Mouse (Mus musculus) hindbrain, embryonic 13.5 days (tissue): Measurements from ENCODE around the gene Gm20532. TPM values are rescaled to one million over a fixed set of nuclear protein-coding genes. Genes with fewer than 3 reads are reported as not detected.

Experiments used
- ATAC-seq: fragments of 200-750 bp; cut with Nextera tagmentation; 2 replicates; pipeline ENCODE4 v1.8.0; 2017; ENCODE audit warnings: moderate TSS enrichment; ENCODE audit not compliant: low FRiP score
- H3K27ac ChIP-seq: fragments of 300-500 bp; sonication (generic); 2 replicates; pipeline ENCODE4 v1.5.1; 2015; ENCODE audit warnings: inconsistent platforms, mild to moderate bottlenecking, moderate library complexity
- H3K27me3 ChIP-seq: fragments of 300-500 bp; sonication (generic); 2 replicates; pipeline ENCODE4 v1.6.1; 2015; ENCODE audit warnings: mild to moderate bottlenecking, inconsistent platforms
- H3K36me3 ChIP-seq: fragments of 300-500 bp; sonication (generic); 2 replicates; pipeline ENCODE4 v1.6.1; 2015; ENCODE audit warnings: mild to moderate bottlenecking, inconsistent platforms
- H3K4me1 ChIP-seq: fragments of 300-500 bp; sonication (generic); replicated peaks from 2 replicates; pipeline ENCODE4 v1.6.1; 2015; ENCODE audit warnings: inconsistent platforms
- H3K4me2 ChIP-seq: fragments of 300-500 bp; sonication (generic); 2 replicates; pipeline ENCODE4 v1.6.1; 2015; ENCODE audit warnings: inconsistent platforms, mild to moderate bottlenecking, moderate library complexity
- H3K4me3 ChIP-seq: fragments of 300-500 bp; sonication (generic); 2 replicates; pipeline ENCODE4 v1.5.1; 2015; ENCODE audit warnings: mild to moderate bottlenecking, inconsistent platforms
- H3K9ac ChIP-seq: fragments of 300-500 bp; sonication (generic); 2 replicates; pipeline ENCODE4 v1.6.1; 2015; ENCODE audit warnings: mild to moderate bottlenecking, inconsistent platforms
- H3K9me3 ChIP-seq: fragments of 300-500 bp; sonication (generic); 2 replicates; pipeline ENCODE4 v1.6.1; 2016; ENCODE audit warnings: inconsistent platforms
- WGBS: fragments of 180-500 bp; shearing (Covaris S2); methylation state at CpG from one replicate; pipeline ENCODE4 v1.1.7; 2015; 5-methylcytosine and 5-hydroxymethylcytosine counted together
- polyA plus RNA-seq: library from polyadenylated mRNA; unstranded; fragments of >200 nt; fragmentation: Nextera tagmentation; extraction: Ambion mirVana; gene quantifications from 2 replicates; pipeline ENCODE4 v1.2.1, GENCODE M21; 2015

Gm20532 gene
- polyA plus RNA-seq, 1 experiment from 2014 or later: not detected

DNA sequence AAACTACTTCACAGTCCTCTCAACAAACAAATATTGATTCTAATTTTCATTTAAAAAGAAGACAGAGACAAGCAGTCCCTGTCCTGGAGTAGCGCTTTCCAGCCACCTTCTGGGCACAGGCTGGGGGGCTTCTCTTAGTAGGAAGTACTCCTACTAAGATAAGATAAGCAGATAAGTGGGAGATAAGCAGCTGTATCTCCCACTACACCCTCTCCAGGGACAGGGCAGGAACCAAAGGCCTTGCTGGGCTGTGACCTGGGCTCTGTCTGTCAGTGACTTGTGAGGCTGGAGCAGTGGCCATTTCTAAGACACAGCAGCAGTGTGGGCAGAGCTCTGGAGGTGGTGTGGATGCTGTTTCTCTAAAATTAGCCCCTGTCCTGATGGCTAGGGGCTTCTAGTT, 11.1 kb upstream of the Gm20532 start:
- no peak overlapping the region for H3K4me2 ChIP-seq
- H3K27ac ChIP-seq: no peak overlapping the region
- 79% methylated on average over 1 of the region's 1 CpGs for WGBS
- H3K9ac ChIP-seq: no peak overlapping the region
- H3K9me3 ChIP-seq: no peaks in the 10 kb centered on the region
- no peaks in the 10 kb centered on the region for H3K36me3 ChIP-seq
- no peak overlapping the region for H3K4me3 ChIP-seq
- peaks cover 35% of the 10 kb centered on the region for H3K4me1 ChIP-seq
- no peak for ATAC-seq
- no peaks in the 10 kb centered on the region for H3K27me3 ChIP-seq

DNA sequence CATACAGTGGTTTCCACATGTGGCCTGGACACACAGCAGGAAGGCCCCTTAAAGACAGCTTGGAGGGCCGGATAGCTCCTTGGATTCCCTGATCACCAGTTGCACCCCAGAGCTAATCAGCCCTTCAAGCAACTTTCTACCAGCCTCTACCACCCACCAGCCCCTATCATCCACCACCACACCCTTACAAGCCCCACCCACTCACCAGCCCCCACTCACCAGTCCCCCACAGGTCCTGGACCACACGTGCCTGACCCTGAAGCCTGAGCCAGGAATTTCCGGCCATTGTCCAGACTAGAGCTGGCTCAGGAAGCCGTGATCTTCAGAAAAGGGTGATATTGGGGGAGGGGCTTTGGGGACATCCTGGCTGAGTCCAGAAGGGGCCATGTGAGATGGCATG, 10.6 kb upstream of the Gm20532 start:
- Histone ChIP-seq H3K27ac (no peak overlapping the region), H3K9me3 (no peaks in the 10 kb centered on the region), H3K27me3 (no peaks in the 10 kb centered on the region), H3K4me2 (no peak overlapping the region), H3K4me1 (peaks cover 35% of the 10 kb centered on the region), H3K4me3 (no peak overlapping the region), H3K36me3 (no peaks in the 10 kb centered on the region), H3K9ac (no peak overlapping the region)
- no peak for ATAC-seq
- 47% methylated on average over 4 of the region's 4 CpGs for WGBS

DNA sequence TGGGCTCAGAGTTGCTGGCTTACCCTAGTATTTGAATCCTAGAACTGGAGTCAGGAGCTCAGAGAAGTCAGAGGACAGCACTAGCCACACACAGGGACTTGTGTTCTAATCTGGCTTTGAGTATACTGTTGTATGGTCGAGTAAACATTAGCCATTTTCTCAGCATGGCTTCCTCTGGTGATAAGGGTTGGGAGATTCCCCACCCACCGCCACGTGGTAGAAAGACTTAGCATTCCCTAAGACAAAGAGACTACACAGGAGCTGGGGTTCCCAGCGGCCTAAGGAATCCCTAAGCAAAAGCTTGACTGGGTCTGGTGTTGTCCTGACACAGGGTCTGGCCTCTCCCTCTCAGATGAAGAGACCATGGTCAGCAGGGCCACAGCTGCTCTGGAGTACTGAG, 10.0 kb upstream of the Gm20532 start:
- Histone ChIP-seq H3K27me3 (no peaks in the 10 kb centered on the region), H3K36me3 (no peaks in the 10 kb centered on the region), H3K4me3 (no peak overlapping the region), H3K9me3 (no peaks in the 10 kb centered on the region), H3K9ac (no peak overlapping the region), H3K27ac (no peak overlapping the region), H3K4me1 (peaks cover 35% of the 10 kb centered on the region), H3K4me2 (no peak overlapping the region)
- ATAC-seq: no peak
- whole genome bisulfite sequencing: 38% methylated on average over 4 of the region's 4 CpGs

DNA sequence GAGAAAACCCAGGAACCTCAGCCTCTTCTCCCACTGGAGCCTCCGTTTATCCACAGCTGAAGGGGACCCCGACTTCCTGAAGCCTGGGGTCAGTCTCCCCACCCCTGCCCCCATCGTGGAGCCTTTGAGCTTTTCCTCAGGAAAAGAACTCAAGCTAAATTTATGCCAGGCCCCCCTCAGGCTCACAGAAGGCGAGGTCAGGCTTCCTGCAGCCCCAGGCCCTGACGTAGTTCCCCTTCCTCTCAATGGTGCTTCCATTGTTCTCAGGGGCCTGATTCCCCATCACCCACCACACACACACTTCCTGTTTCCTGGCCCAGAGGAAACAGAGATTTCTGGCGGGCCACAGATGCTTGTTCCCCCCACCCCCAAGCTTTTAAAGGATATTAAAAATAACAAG, 8.1 kb upstream of the Gm20532 start:
- H3K36me3 ChIP-seq: no peaks in the 10 kb centered on the region

DNA sequence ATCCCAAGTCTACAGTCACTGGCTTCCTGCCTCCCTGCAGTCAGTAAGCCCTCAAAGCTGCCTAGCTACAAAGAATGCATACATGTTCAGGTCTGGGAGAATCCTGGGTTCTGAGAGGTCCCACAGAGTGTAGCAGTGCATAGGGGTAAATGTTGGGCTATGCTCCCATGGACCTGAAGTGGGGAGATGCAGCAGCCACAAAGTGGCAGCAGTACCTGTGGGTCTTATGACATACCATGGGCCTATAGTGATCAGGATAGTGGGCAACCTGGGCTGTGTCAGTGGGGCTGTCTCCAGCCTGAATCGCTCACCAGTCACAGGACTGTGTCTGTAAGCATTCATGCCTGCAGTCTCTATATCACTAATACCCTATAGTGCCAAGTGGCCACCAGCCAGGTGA, 6.7 kb upstream of the Gm20532 start, which contains the start of gene Egfl7:
Egfl7 (plus strand) TSS at position 301 of the 400 bp plus-strand sequence.
- H3K4me2 ChIP-seq: no peak within 1 kb of the TSS
- H3K36me3 ChIP-seq: no peaks in the 10 kb centered on the region
- H3K27me3 ChIP-seq: no peaks in the 10 kb centered on the region
- H3K9ac ChIP-seq: no peak within 1 kb of the TSS
- no peak within 1 kb of the TSS for H3K4me3 ChIP-seq
- WGBS: 100% methylated on average over 1 of the region's 1 CpGs
- no peaks in the 10 kb centered on the region for H3K9me3 ChIP-seq
- H3K4me1 ChIP-seq: peaks cover 22% of the 10 kb centered on the region
- H3K27ac ChIP-seq: peak within 1 kb of the TSS; percentile 30; the same call in 1 of the 2 replicates
- no peak for ATAC-seq

More for the DNA sequence above, 8.1 kb upstream of the Gm20532 start:
- peak overlapping the region; percentile 74 for H3K27ac ChIP-seq
- no peak for ATAC-seq
- H3K9ac ChIP-seq: peak overlapping the region; percentile 8; the same call in 1 of the 2 replicates
- H3K4me2 ChIP-seq: no peak overlapping the region
- H3K9me3 ChIP-seq: no peaks in the 10 kb centered on the region
- 50% methylated on average over 6 of the region's 6 CpGs for WGBS
- H3K4me1 ChIP-seq: peaks cover 35% of the 10 kb centered on the region
- H3K27me3 ChIP-seq: no peaks in the 10 kb centered on the region
- no peak overlapping the region for H3K4me3 ChIP-seq

DNA sequence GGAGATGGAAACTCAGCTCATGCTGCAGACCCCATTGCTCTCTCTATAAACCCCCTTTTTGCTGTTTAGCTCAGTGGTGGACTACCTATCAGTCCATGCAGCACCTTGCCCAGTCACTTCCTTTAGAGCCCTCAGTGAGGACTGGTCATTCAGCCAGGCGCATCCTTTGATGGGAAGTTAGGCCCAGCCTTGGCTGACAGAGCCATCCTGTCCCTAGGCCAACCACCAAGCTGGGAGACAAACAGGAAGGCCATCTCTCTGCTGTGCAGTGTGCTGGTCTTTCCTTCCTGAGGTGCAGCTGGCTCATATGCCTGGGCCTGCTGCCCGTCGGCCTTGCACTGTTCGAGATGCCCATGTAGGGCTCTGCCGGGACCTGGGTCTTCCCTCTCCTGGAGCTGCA, 5.7 kb upstream of the Gm20532 start:
- 95% methylated on average over 5 of the region's 5 CpGs for WGBS

DNA sequence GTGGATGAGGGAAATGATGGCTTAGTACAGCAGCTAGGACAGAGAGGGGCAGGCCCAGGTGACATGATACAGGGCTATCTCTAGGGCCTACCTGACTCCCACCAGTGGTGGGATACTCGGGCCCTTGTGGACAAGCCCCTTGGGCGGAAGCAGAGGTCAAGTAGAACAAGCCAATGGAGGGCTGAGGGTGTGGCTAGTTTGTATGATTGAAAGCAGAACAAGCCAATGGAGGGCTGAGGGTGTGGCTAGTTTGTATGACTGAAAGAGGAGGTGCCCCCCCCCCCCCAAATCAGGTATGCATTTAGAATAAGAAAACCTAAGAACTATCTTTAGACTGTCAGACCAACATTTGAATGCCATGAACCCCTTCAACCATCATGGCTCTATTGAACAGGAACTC, 4.2 kb upstream of the Gm20532 start:
- no peak overlapping the region for H3K9ac ChIP-seq
- WGBS: 62% methylated on average over 2 of the region's 2 CpGs
- H3K4me2 ChIP-seq: no peak overlapping the region
- H3K36me3 ChIP-seq: no peaks in the 10 kb centered on the region
- no peaks in the 10 kb centered on the region for H3K9me3 ChIP-seq
- ATAC-seq: no peak
- H3K27ac ChIP-seq: no peak overlapping the region
- no peak overlapping the region for H3K4me3 ChIP-seq
- no peaks in the 10 kb centered on the region for H3K27me3 ChIP-seq
- peaks cover 26% of the 10 kb centered on the region for H3K4me1 ChIP-seq

More for the DNA sequence above, 5.7 kb upstream of the Gm20532 start:
- H3K36me3 ChIP-seq: no peaks in the 10 kb centered on the region
- H3K4me3 ChIP-seq: no peak overlapping the region
- H3K4me2 ChIP-seq: no peak overlapping the region
- peaks cover 19% of the 10 kb centered on the region for H3K4me1 ChIP-seq
- H3K9me3 ChIP-seq: no peaks in the 10 kb centered on the region
- H3K27ac ChIP-seq: no peak overlapping the region
- no peaks in the 10 kb centered on the region for H3K27me3 ChIP-seq
- no peak overlapping the region for H3K9ac ChIP-seq
- ATAC-seq: no peak

DNA sequence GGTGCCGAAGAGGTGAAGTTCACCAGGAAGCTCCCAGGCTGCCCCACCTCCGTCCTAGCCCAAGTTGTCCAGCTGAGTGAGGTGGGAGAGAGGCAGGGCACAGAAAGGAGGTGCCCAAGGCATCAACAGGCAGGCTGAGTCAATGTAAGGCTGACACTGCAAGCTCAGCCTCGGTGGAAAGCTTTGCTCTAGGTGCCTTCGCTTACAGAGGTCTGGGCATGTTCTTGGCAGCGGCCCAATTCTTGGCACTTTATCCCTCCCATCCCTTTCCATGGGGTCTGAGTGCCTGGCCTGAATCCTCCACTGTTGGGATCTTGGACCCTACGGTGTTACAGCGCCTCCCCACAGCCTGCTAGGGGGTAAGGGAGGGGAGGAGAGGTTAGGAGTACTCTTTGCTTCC, 3.7 kb upstream of the Gm20532 start:
- Histone ChIP-seq H3K27me3 (no peaks in the 10 kb centered on the region), H3K36me3 (no peaks in the 10 kb centered on the region), H3K9ac (no peak overlapping the region), H3K9me3 (no peaks in the 10 kb centered on the region), H3K4me1 (peaks cover 25% of the 10 kb centered on the region), H3K27ac (peak overlapping the region; percentile 20; the same call in 1 of the 2 replicates), H3K4me3 (no peak overlapping the region), H3K4me2 (peak overlapping the region; percentile 1; the same call in 1 of the 2 replicates)
- no peak for ATAC-seq
- WGBS: 73% methylated on average over 7 of the region's 7 CpGs

DNA sequence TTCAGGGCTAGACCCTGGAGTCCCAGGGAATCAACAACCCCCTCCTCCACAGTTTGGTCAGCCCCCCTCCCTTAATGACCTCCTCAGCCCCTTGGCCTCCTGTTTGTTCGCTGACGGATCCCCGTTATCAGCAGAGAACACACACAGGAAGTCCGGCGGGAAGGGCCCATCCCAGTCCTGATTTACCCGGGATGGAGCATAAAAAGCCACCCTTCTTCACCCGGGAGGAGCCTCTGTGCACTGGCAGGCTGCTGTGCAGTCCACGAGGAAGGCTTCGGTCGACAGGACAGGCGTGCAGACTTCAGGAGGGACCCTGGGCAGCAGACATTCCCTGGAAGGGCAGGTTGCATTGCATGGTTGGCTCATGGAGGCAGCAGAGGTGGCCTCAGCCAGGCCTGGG, 2.8 kb upstream of the Gm20532 start:
- H3K4me1 ChIP-seq: peaks cover 18% of the 10 kb centered on the region
- H3K36me3 ChIP-seq: no peaks in the 10 kb centered on the region
- no peaks in the 10 kb centered on the region for H3K9me3 ChIP-seq
- H3K27ac ChIP-seq: peak overlapping the region; percentile 40; the same call in 1 of the 2 replicates
- H3K4me3 ChIP-seq: peak overlapping the region; percentile 11; the same call in 1 of the 2 replicates
- no peaks in the 10 kb centered on the region for H3K27me3 ChIP-seq
- 0 out of 2 replicates have a peak overlapping the region, but pooled peaks have one; percentile 51 for H3K9ac ChIP-seq
- H3K4me2 ChIP-seq: no peak overlapping the region
- 79% methylated on average over 11 of the region's 11 CpGs for WGBS
- no peak for ATAC-seq

DNA sequence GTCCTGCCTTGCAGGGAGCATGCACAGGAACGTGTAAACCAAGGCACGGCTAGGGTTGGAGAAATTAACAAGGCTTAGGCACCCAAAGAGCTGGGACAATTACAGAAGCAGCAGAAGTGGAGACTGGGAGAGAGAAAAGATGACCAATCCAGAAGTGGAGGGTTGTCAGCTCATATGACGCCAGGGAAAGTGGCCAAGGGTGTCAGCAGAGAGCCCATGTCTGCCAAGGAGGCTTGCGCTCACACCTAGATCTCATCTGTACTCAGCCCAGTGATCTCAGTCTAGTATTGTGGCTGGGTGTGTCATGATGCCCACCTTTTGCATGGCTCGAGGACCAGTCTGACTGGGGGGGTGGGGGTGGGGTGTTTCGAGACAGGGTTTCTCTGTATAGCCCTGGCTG, 726 bp upstream of the Gm20532 start:
- Histone ChIP-seq H3K4me2 (no peak overlapping the region), H3K27ac (peak overlapping the region; percentile 70), H3K27me3 (no peaks in the 10 kb centered on the region), H3K36me3 (no peaks in the 10 kb centered on the region), H3K4me1 (peaks cover 18% of the 10 kb centered on the region), H3K9me3 (no peaks in the 10 kb centered on the region), H3K4me3 (peak overlapping the region; percentile 55), H3K9ac (peak overlapping the region; percentile 43; the same call in 1 of the 2 replicates)
- 67% methylated on average over 6 of the region's 6 CpGs for WGBS
- no peak for ATAC-seq

DNA sequence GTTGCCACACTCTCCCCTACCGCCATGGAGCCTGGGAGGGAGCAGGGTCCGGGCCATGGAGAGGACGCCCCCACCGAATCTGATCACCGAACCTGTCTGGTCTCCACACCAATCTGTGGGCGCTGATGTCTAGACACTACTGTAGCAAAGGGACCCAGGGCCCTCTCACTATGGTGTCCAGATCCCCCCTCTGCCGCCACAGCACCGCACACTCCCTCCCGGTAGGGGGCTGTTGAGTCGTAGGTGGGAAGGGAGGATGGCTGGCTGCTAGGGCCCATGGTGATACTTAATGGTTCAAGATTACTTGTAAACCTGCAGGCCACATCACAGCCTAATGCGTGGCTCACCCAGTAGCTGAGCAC, 586 bp downstream of the Gm20532 start:
- Histone ChIP-seq H3K9ac (peak overlapping the region; percentile 76), H3K9me3 (no peaks in the 10 kb centered on the region), H3K27ac (peak overlapping the region; percentile 58; the same call in 1 of the 2 replicates), H3K4me3 (peak overlapping the region; percentile 55), H3K36me3 (no peaks in the 10 kb centered on the region), H3K4me1 (peaks cover 18% of the 10 kb centered on the region), H3K27me3 (no peaks in the 10 kb centered on the region), H3K4me2 (peak overlapping the region; percentile 71)
- ATAC-seq: no peak
- 6% methylated on average over 11 of the region's 11 CpGs for WGBS

DNA sequence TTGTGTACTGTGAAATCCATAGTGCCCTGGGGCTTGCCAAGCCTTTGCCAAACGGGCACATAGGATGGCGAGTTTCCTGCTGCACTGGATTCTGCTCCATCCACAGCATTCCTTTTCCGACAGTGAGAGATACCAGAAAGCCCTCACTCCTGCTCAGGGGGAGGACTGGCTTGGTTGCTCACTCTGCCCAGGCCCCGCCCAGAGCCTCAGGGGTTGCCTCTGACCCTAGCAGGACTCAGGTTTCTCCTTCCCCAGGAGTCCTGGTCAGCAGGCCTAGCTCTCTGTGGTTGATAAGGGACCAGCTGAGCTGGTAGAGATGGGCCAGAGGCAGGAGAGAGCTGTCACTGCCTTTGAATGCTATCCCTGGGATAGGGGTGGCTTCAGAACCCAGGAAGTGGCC, 2.1 kb downstream of the Gm20532 start:
- H3K27me3 ChIP-seq: no peaks in the 10 kb centered on the region
- 0 out of 2 replicates have a peak overlapping the region, but pooled peaks have one; percentile 55 for H3K4me3 ChIP-seq
- H3K9me3 ChIP-seq: no peaks in the 10 kb centered on the region
- no peak for ATAC-seq
- no peak overlapping the region for H3K27ac ChIP-seq
- H3K9ac ChIP-seq: peak overlapping the region; percentile 39; the same call in 1 of the 2 replicates
- no peaks in the 10 kb centered on the region for H3K36me3 ChIP-seq
- peaks cover 13% of the 10 kb centered on the region for H3K4me1 ChIP-seq
- peak overlapping the region; percentile 71 for H3K4me2 ChIP-seq
- WGBS: 56% methylated on average over 4 of the region's 4 CpGs

DNA sequence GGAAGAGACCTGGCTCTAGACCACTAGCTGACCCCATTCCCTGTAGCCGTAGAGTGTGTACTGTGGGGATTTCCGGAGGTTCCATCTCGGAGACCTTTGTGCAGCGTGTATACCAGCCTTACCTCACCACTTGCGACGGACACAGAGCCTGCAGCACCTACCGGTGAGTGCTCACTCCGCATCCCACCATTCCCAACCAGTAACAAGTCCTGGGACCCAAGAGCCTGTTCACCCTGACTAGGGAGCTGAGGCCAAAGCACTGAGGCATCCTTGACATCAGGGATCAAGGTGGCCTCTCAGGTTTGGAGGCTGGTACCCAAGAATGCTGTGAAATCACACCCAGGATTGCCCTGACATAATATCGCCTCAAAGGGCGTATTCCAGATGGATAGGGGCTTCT, 2.8 kb downstream of the Gm20532 start:
- Histone ChIP-seq H3K9ac (no peak overlapping the region), H3K27ac (no peak overlapping the region), H3K36me3 (no peaks in the 10 kb centered on the region), H3K9me3 (no peaks in the 10 kb centered on the region), H3K4me3 (no peak overlapping the region), H3K4me2 (no peak overlapping the region; the same call in 1 of the 2 replicates), H3K4me1 (peaks cover 13% of the 10 kb centered on the region), H3K27me3 (no peaks in the 10 kb centered on the region)
- WGBS: 94% methylated on average over 10 of the region's 10 CpGs
- ATAC-seq: no peak
